9 mouse cellular contexts compared by ENCODE assay signal in the genomic region with DNA sequence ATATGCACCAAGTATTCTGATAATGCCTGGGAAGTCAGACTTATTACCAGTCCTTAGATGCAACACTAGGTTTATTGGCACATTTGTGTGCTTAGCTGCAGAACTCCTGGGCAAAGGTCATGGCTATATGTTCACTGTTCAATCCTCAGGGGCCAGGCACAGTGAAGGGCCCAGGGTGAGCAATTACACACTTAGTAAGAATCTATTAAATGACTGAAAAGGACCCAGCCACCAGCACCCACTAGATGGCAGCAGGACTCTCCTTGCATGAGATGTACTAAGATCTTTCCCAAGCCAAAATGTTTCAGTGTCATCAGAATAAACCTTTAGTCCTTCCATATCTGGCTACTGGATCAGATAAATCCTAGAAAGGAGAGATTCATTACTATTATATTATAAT. TPM values are rescaled to one million over a fixed set of nuclear protein-coding genes. Genes with fewer than 3 reads are reported as not detected.
DNase-seq lines count a peak whose midpoint lies in the region; ATAC-seq and TF ChIP-seq lines count a peak whose summit lies in the region.
"Had no signal": no experiment of that assay in that cellular context is flagged by ENCODE, and none has a peak within 500 bp of the region (broad histone marks: within the 10 kb centered on the region; RNA-seq: fewer than 3 reads in every experiment).

No protein-coding gene starts in this region.

- no peak for ATAC-seq in lung, postnatal 0 days

- no peak overlapping the region for H3K27ac ChIP-seq in lung, postnatal 0 days (ENCODE audit: low read length)
- H3K27ac ChIP-seq: limb, embryonic 12.5 days had no signal

- H3K36me3 ChIP-seq in lung, postnatal 0 days (ENCODE audit: insufficient read depth, low read length) = no peaks in the 10 kb centered on the region
- H3K36me3 ChIP-seq: limb, embryonic 12.5 days had no signal

- H3K9me3 ChIP-seq in lung, postnatal 0 days (ENCODE audit: low read length) = no peaks in the 10 kb centered on the region
- H3K9me3 ChIP-seq: limb, embryonic 12.5 days had no signal

- no peak overlapping the region for H3K4me2 ChIP-seq in lung, postnatal 0 days (replicated peaks; ENCODE audit: low read depth, low read length)
- H3K4me2 ChIP-seq: limb, embryonic 12.5 days had no signal

- 0 out of 2 replicates have a peak, but pooled peaks have one; percentile 2 for TF ChIP-seq CTCF in lung, adult 2 months (IDR thresholded peaks at IDR 0.05; ENCODE audit: insufficient read depth, low read length)
- peak; percentile 52 for TF ChIP-seq CTCF in lung, postnatal 0 days (IDR thresholded peaks at IDR 0.05)

- no peak overlapping the region for H3K4me3 ChIP-seq in lung, adult 2 months (replicated peaks; ENCODE audit: extremely low read depth, low read depth, low read length)
- no peak overlapping the region for H3K4me3 ChIP-seq in lung, postnatal 0 days (ENCODE audit: low read depth, low read length)
- H3K4me3 ChIP-seq: limb, embryonic 12.5 days had no signal

- DNase-seq in lung, adult 2 months = no peak
- DNase-seq in lung, postnatal 25 days (ENCODE audit: low spot score) = no peak
- DNase-seq in cerebellum, postnatal 36 days = peak; percentile 30 to 31
- DNase-seq in heart, adult 8-10 months (ENCODE audit: low spot score) = peak; percentile 11
- DNase-seq in kidney, postnatal 25 days = peak; percentile 69 to 85
- peak; percentile 18 for DNase-seq in lung, postnatal 0 days (ENCODE audit: low spot score)
- DNase-seq in right cerebral cortex, postnatal 25 days = peak; percentile 34
- DNase-seq in spleen, postnatal 14 days (ENCODE audit: low spot score in 2 of 2) = no peak

- no peak overlapping the region for H3K9ac ChIP-seq in lung, postnatal 0 days (replicated peaks; ENCODE audit: low read depth)
- H3K9ac ChIP-seq: limb, embryonic 12.5 days had no signal

- TF ChIP-seq EP300 in lung, postnatal 0 days (IDR thresholded peaks at IDR 0.05) = no peak

- no peaks in the 10 kb centered on the region for H3K4me1 ChIP-seq in lung, adult 2 months (ENCODE audit: control insufficient read depth, insufficient read depth, low read length)
- no peaks in the 10 kb centered on the region for H3K4me1 ChIP-seq in lung, postnatal 0 days (ENCODE audit: insufficient read depth, low read depth, low read length)
- H3K4me1 ChIP-seq: limb, embryonic 12.5 days had no signal

- no peaks in the 10 kb centered on the region for H3K27me3 ChIP-seq in lung, postnatal 0 days (replicated peaks; ENCODE audit: insufficient read depth, low read length)
- H3K27me3 ChIP-seq: limb, embryonic 12.5 days had no signal

- TF ChIP-seq POLR2A in lung, adult 2 months (IDR thresholded peaks at IDR 0.05; ENCODE audit: borderline replicate concordance, extremely low read depth, low read depth, low read length) = no peak

RNA-seq across cellular contexts. Expression of a gene that starts 37.4 kb away (rescaled TPM):
- polyA plus RNA-seq in lung, adult 2 months (2012; rRNA removed) = not detected in 2 replicates
- not detected for total RNA-seq in heart, adult 8-10 months (2022)
- polyA plus RNA-seq in lung, postnatal 0 days (2015; fragmentation: Nextera tagmentation; extraction: Ambion mirVana) = not detected in 2 replicates
- polyA plus RNA-seq: limb, embryonic 12.5 days had no signal

Comparison
In these comparisons a context has a peak if more than half of its experiments do, and no peak if none do; other contexts are left out.
1. DNase-seq: peak in cerebellum, postnatal 36 days (2 of 2), heart, adult 8-10 months (single experiment), kidney, postnatal 25 days (2 of 2), lung, postnatal 0 days (single experiment) and right cerebral cortex, postnatal 25 days (single experiment); none in lung, adult 2 months (single experiment), lung, postnatal 25 days (single experiment) and spleen, postnatal 14 days (0 of 2).